Mouse (Mus musculus) heart, postnatal 0 days (tissue): ENCODE results near the gene 1700034J05Rik. TPM values are rescaled to one million over a fixed set of nuclear protein-coding genes. Genes with fewer than 3 reads are reported as not detected.

Experiments
- ATAC-seq: fragments of 200-750 bp; cut with Nextera tagmentation; 2 replicates; pipeline ENCODE4 v1.8.0; 2017; ENCODE audit warnings: low read depth, moderate number of reproducible peaks, moderate library complexity; ENCODE audit not compliant: insufficient read depth
- DNase-seq: peaks from one replicate; pipeline ENCODE4 v3.0.0-alpha.2; 2016; ENCODE audit warnings: low spot score
- H3K27ac ChIP-seq: fragments of 300-500 bp; sonication (generic); 2 replicates; pipeline ENCODE4 v1.5.1; 2014; ENCODE audit warnings: low read depth, mild to moderate bottlenecking
- H3K27me3 ChIP-seq: fragments of 300-500 bp; sonication (generic); 2 replicates; pipeline ENCODE4 v1.6.1; 2014; ENCODE audit warnings: low read length, mixed read lengths; ENCODE audit not compliant: control insufficient read depth, insufficient read depth
- H3K36me3 ChIP-seq: fragments of 300-500 bp; sonication (generic); replicated peaks from 2 replicates; pipeline ENCODE4 v1.6.1; 2014; ENCODE audit warnings: low read length, mixed read lengths; ENCODE audit not compliant: control insufficient read depth, insufficient read depth
- H3K4me1 ChIP-seq: fragments of 300-500 bp; sonication (generic); 2 replicates; pipeline ENCODE4 v1.6.1; 2014; ENCODE audit warnings: antibody characterized with exemption; ENCODE audit not compliant: control insufficient read depth, insufficient read depth
- H3K4me2 ChIP-seq: fragments of 300-500 bp; sonication (generic); 2 replicates; pipeline ENCODE4 v1.6.1; 2014; ENCODE audit warnings: low read depth, mild to moderate bottlenecking, low read length, moderate library complexity
- H3K4me3 ChIP-seq: fragments of 300-500 bp; sonication (generic); 2 replicates; pipeline ENCODE4 v1.5.1; 2014; ENCODE audit warnings: low read depth, low read length
- H3K9ac ChIP-seq: fragments of 300-500 bp; sonication (generic); replicated peaks from 2 replicates; pipeline ENCODE4 v1.6.1; 2014; ENCODE audit warnings: low read depth, low read length, mixed read lengths
- H3K9me3 ChIP-seq: fragments of 300-500 bp; sonication (generic); replicated peaks from 2 replicates; pipeline ENCODE4 v1.6.1; 2016; ENCODE audit warnings: low read length; ENCODE audit not compliant: control insufficient read depth
- CTCF ChIP-seq: IDR thresholded peaks from 2 replicates; pipeline ENCODE4 v1.5.1; 2016; ENCODE audit warnings: antibody characterized with exemption, control low read depth, low read depth
- EP300 ChIP-seq: IDR thresholded peaks from 2 replicates; pipeline ENCODE4 v1.6.1; 2016; ENCODE audit warnings: antibody characterized with exemption, low read depth
- WGBS: fragments of 180-500 bp; shearing (Covaris S2); extraction: QIAGEN DNeasy Blood & Tissue Kit; methylation state at CpG from one replicate; pipeline ENCODE4 v1.1.7; 2014; 5-methylcytosine and 5-hydroxymethylcytosine counted together
- polyA plus RNA-seq: library from polyadenylated mRNA; unstranded; fragments of >200 nt; fragmentation: Nextera tagmentation; extraction: Ambion mirVana; gene quantifications from 2 replicates; pipeline ENCODE4 v1.2.1, GENCODE M21; 2015
- total RNA-seq: library from RNA; depleted of rRNA; stranded (reverse); fragments of >200 nt; gene quantifications from 2 replicates; pipeline ENCODE4 v1.2.3, GENCODE M21; 2014; ENCODE audit warnings: low replicate concordance

1700034J05Rik gene
- total and polyA plus RNA-seq, 2 experiments from 2014 or later, result 0.07 TPM; not detected in 1

GRCm38 (mm10) chr6:146946327-146947029 is 7.7 kb downstream of the 1700034J05Rik start:
- DNase-seq (no peak), ATAC-seq (no peak)
- WGBS, result 53% methylated on average over 6 of the region's 6 CpGs
- Histone ChIP-seq H3K27ac (peak overlapping the region; percentile 34; the same call in 1 of the 2 replicates), H3K9ac (no peak overlapping the region), H3K4me3 (no peak overlapping the region), H3K27me3 (no peaks in the 10 kb centered on the region), H3K9me3 (no peaks in the 10 kb centered on the region), H3K4me1 (peaks cover 38% of the 10 kb centered on the region), H3K36me3 (no peaks in the 10 kb centered on the region), H3K4me2 (no peak overlapping the region)
- TF ChIP-seq CTCF (no peak), EP300 (no peak)

GRCm38 (mm10) chr6:146944830-146945229 is 9.4 kb downstream of the 1700034J05Rik start:
- Histone ChIP-seq H3K4me1 (peaks cover 33% of the 10 kb centered on the region), H3K9ac (no peak overlapping the region), H3K4me3 (no peak overlapping the region), H3K4me2 (no peak overlapping the region), H3K27me3 (no peaks in the 10 kb centered on the region), H3K9me3 (no peaks in the 10 kb centered on the region), H3K36me3 (peaks cover 1% of the 10 kb centered on the region; the same call in 1 of the 2 replicates), H3K27ac (peak overlapping the region; percentile 55)
- DNase-seq, result no peak
- ATAC-seq, result no peak
- 40% methylated on average over 4 of the region's 4 CpGs for WGBS
- no peak for TF ChIP-seq EP300
- no peak for TF ChIP-seq CTCF

- Histone ChIP-seq H3K4me2 (no peak overlapping the region), H3K4me1 (peaks cover 30% of the 10 kb centered on the region), H3K27ac (no peak overlapping the region), H3K4me3 (no peak overlapping the region), H3K9me3 (no peaks in the 10 kb centered on the region), H3K9ac (no peak overlapping the region), H3K36me3 (peaks cover 9% of the 10 kb centered on the region; the same call in 1 of the 2 replicates), H3K27me3 (no peaks in the 10 kb centered on the region)
- ATAC-seq (no peak), DNase-seq (no peak)
- TF ChIP-seq CTCF (peak; percentile 17; the same call in 1 of the 2 replicates), EP300 (no peak)
These were observed 10.2 kb downstream of the 1700034J05Rik start for GRCm38 (mm10) chr6:146944009-146944408.

- H3K27ac ChIP-seq, result no peak overlapping the region
- H3K9ac ChIP-seq, result no peak overlapping the region
- no peak for TF ChIP-seq CTCF
- TF ChIP-seq EP300, result no peak
- no peak overlapping the region for H3K4me3 ChIP-seq
- H3K9me3 ChIP-seq, result no peaks in the 10 kb centered on the region
- ATAC-seq (no peak), DNase-seq (no peak)
- no peaks in the 10 kb centered on the region for H3K27me3 ChIP-seq
- peaks cover 25% of the 10 kb centered on the region for H3K4me1 ChIP-seq
- 58% methylated on average over 7 of the region's 7 CpGs for WGBS
- peaks cover 11% of the 10 kb centered on the region; the same call in 1 of the 2 replicates for H3K36me3 ChIP-seq
- H3K4me2 ChIP-seq, result no peak overlapping the region
These were observed 12.5 kb downstream of the 1700034J05Rik start for GRCm38 (mm10) chr6:146941505-146942275.

GRCm38 (mm10) chr6:146939026-146939425 is 15.2 kb downstream of the 1700034J05Rik start:
- 65% methylated on average over 8 of the region's 8 CpGs for WGBS
- Histone ChIP-seq H3K4me1 (0 out of 2 replicates have a peak, but pooled peaks cover under 1% of the 10 kb centered on the region), H3K9ac (no peak overlapping the region)

More at GRCm38 (mm10) chr6:146939026-146939425, 15.2 kb downstream of the 1700034J05Rik start:
- Histone ChIP-seq H3K9me3 (no peaks in the 10 kb centered on the region), H3K27me3 (no peaks in the 10 kb centered on the region), H3K4me2 (no peak overlapping the region), H3K36me3 (peaks cover 11% of the 10 kb centered on the region; the same call in 1 of the 2 replicates), H3K4me3 (no peak overlapping the region), H3K27ac (no peak overlapping the region)
- DNase-seq, result no peak
- no peak for ATAC-seq
- TF ChIP-seq CTCF (no peak), EP300 (no peak)
